Mouse (Mus musculus): ENCODE data around the gene Lactb. TPM values are rescaled to one million over a fixed set of nuclear protein-coding genes. Genes with fewer than 3 reads are reported as not detected.

Lactb gene
- polyA plus RNA-seq, 1 experiment from 2014 or later = 15.0 TPM

DNA sequence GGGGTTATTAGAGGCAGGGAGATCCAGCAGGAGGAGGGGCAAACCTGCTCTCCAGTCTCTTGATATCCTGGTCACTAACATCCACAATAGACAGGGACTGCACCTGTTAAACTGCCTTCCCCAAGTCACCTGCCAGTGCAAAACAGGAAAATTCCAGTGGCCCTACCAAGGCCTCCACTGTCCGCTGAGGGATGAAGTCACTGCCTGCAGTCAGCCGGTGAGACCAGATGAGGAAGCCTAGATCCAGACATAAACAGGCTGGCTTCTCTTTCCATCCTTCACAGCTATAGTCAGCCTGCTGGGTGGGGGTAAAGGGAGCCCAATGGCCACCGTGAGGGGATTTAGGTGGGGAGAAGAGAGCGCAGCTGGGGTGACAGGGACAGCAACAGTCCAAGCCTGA, 28.4 kb upstream of the Lactb start:
- 54% methylated on average over 4 of the region's 4 CpGs for WGBS
- Histone ChIP-seq H3K4me1 (ENCODE audit: control insufficient read depth, insufficient read depth, low read length) (no peaks in the 10 kb centered on the region), H3K4me2 (ENCODE audit: low read depth, low read length) (no peak overlapping the region), H3K27ac (ENCODE audit: low read depth, low read length) (no peak overlapping the region), H3K4me3 (ENCODE audit: low read depth, low read length) (no peak overlapping the region), H3K9me3 (ENCODE audit: control insufficient read depth, low read length) (no peaks in the 10 kb centered on the region), H3K27me3 (ENCODE audit: control insufficient read depth, insufficient read depth, low read length) (no peaks in the 10 kb centered on the region), H3K9ac (replicated peaks; ENCODE audit: low read depth, low read length) (no peak overlapping the region), H3K36me3 (ENCODE audit: control insufficient read depth, insufficient read depth, low read length) (no peaks in the 10 kb centered on the region)
- ATAC-seq (ENCODE audit: low read depth) = no peak

DNA sequence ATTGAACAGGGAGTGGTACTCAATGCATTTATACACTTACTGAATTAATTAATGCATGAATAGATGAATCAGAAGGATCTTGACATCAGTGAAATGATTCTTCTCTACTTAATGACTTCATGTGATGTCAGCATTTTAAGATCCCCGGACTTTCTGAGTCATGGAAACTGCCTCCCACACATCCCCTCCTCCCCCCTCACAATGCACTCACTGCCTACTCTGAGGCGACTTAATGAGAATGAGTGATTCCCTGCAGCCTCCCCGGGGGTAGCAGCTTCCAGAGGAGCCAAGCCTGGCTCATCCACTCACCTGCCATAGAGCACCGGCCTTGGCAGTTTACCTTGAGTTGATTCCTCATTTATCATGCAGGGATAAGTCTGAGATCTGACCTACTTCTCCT, 27.9 kb upstream of the Lactb start:
- no peak overlapping the region for H3K27ac ChIP-seq (ENCODE audit: low read depth, low read length)
- no peaks in the 10 kb centered on the region for H3K9me3 ChIP-seq (ENCODE audit: control insufficient read depth, low read length)
- no peak overlapping the region for H3K4me3 ChIP-seq (ENCODE audit: low read depth, low read length)
- ATAC-seq (ENCODE audit: low read depth) = no peak
- H3K4me2 ChIP-seq (ENCODE audit: low read depth, low read length) = no peak overlapping the region
- 34% methylated on average over 4 of the region's 4 CpGs for WGBS
- no peaks in the 10 kb centered on the region for H3K27me3 ChIP-seq (ENCODE audit: control insufficient read depth, insufficient read depth, low read length)
- no peaks in the 10 kb centered on the region for H3K36me3 ChIP-seq (ENCODE audit: control insufficient read depth, insufficient read depth, low read length)
- H3K9ac ChIP-seq (replicated peaks; ENCODE audit: low read depth, low read length) = no peak overlapping the region
- no peaks in the 10 kb centered on the region for H3K4me1 ChIP-seq (ENCODE audit: control insufficient read depth, insufficient read depth, low read length)

DNA sequence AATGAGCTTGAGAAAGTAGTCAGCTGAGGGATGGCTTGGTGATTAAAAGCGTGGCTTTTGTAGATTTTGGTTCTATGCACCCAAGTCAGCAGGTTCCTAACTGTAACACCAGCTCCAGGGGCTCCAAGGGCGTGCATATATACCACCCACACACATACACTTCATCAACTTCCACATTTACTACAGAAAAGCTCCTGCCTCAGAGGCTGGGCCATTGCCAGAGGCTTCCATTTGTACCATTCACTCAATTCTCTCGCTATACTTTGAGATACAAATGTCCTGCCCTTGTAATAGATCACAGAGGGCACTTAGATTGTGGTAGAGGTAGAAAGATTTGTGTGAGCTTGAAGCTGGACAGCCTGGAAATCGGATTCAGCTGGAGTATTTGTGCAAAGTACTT, 26.2 kb upstream of the Lactb start:
- no peaks in the 10 kb centered on the region for H3K36me3 ChIP-seq (ENCODE audit: control insufficient read depth, insufficient read depth, low read length)
- H3K27me3 ChIP-seq (ENCODE audit: control insufficient read depth, insufficient read depth, low read length) = no peaks in the 10 kb centered on the region
- H3K4me2 ChIP-seq (ENCODE audit: low read depth, low read length) = no peak overlapping the region
- H3K9ac ChIP-seq (replicated peaks; ENCODE audit: low read depth, low read length) = no peak overlapping the region
- H3K27ac ChIP-seq (ENCODE audit: low read depth, low read length) = no peak overlapping the region
- H3K4me3 ChIP-seq (ENCODE audit: low read depth, low read length) = no peak overlapping the region
- no peaks in the 10 kb centered on the region for H3K9me3 ChIP-seq (ENCODE audit: control insufficient read depth, low read length)
- H3K4me1 ChIP-seq (ENCODE audit: control insufficient read depth, insufficient read depth, low read length) = no peaks in the 10 kb centered on the region
- ATAC-seq (ENCODE audit: low read depth) = no peak
- WGBS = 78% methylated on average over 4 of the region's 4 CpGs

DNA sequence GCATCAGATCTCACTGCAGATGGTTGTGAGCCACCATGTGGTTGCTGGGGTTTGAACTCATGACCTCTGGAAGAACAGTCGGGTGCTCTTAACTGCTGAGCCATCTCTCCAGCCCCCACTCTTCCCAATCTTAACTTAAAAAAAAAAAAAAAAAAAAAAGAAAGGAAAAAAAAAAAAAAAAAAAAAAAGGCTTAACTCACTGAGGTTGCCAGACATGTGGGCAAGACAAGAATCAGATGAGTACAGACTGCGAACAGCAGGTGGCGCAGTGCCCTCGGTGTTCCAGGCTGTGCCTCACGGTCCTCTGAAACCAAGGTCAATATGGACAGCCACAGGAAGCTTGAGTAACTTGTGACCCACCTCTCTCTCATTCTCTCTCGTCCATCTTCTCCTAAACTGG, 25.8 kb upstream of the Lactb start:
- H3K4me2 ChIP-seq (ENCODE audit: low read depth, low read length) = no peak overlapping the region
- H3K27ac ChIP-seq (ENCODE audit: low read depth, low read length) = no peak overlapping the region

DNA sequence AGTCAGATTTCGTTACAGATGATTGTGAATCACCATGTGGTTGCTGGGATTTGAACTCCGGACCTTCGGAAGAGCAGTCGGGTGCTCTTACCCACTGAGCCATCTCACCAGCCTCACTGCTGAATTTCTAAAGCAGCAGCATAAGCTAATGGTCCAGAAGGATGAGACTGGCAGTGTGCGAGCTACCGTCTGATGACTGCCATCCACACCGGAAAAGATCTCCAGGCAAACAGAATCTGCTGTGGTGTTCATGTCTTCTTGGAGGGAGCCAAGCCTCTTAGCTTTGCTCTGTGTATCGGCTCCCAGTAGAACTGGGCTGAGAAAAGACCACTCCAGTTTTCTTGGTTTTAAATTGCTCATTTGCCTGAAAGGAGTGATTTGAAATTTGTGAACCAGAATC, 24.4 kb upstream of the Lactb start:
- Histone ChIP-seq H3K27me3 (ENCODE audit: control insufficient read depth, insufficient read depth, low read length) (no peaks in the 10 kb centered on the region), H3K4me2 (ENCODE audit: low read depth, low read length) (no peak overlapping the region), H3K4me3 (ENCODE audit: low read depth, low read length) (no peak overlapping the region), H3K27ac (ENCODE audit: low read depth, low read length) (no peak overlapping the region), H3K9me3 (ENCODE audit: control insufficient read depth, low read length) (no peaks in the 10 kb centered on the region), H3K36me3 (ENCODE audit: control insufficient read depth, insufficient read depth, low read length) (no peaks in the 10 kb centered on the region), H3K4me1 (ENCODE audit: control insufficient read depth, insufficient read depth, low read length) (no peaks in the 10 kb centered on the region), H3K9ac (replicated peaks; ENCODE audit: low read depth, low read length) (no peak overlapping the region)
- no peak for ATAC-seq (ENCODE audit: low read depth)
- WGBS = 88% methylated on average over 8 of the region's 8 CpGs

More for the DNA sequence above, 25.8 kb upstream of the Lactb start:
- 5% methylated on average over 6 of the region's 6 CpGs for WGBS
- Histone ChIP-seq H3K9ac (replicated peaks; ENCODE audit: low read depth, low read length) (no peak overlapping the region), H3K27me3 (ENCODE audit: control insufficient read depth, insufficient read depth, low read length) (no peaks in the 10 kb centered on the region), H3K4me1 (ENCODE audit: control insufficient read depth, insufficient read depth, low read length) (no peaks in the 10 kb centered on the region), H3K9me3 (ENCODE audit: control insufficient read depth, low read length) (no peaks in the 10 kb centered on the region), H3K36me3 (ENCODE audit: control insufficient read depth, insufficient read depth, low read length) (no peaks in the 10 kb centered on the region), H3K4me3 (ENCODE audit: low read depth, low read length) (no peak overlapping the region)
- ATAC-seq (ENCODE audit: low read depth) = no peak

DNA sequence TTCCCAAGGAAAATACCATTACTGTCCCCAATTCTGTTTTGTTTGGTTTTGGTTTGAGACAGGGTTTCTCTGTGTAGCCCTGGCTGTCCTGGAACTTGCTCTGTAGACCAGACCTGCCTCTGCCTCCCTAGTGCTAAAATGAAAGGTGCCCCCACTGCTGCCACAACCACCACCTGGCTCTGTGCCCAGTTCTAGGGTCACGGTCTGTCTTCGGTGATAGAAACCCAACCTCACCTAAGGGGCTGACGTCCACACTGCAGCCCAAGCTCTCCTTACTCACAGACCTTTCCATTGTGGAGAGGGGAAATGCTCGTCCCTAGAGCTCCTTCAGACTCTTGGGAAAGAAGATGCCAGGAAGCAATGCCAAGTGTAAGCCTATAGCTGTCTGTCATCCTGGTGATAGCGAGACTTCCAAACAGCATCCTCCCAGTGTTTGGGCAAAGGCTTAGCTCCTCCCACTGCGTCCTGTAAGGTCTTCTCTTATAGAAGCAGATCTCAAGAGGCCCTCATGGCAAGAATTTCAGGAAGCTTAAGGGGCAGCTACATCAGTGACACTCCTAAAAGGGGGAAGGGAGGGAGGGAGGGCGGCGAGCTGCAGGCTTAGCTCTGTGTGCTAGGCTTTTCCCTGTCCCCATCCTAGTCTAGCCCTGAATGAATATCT, 16.6 kb upstream of the Lactb start:
- Histone ChIP-seq H3K4me3 (ENCODE audit: low read depth, low read length) (no peak overlapping the region), H3K9me3 (ENCODE audit: control insufficient read depth, low read length) (no peaks in the 10 kb centered on the region), H3K4me2 (ENCODE audit: low read depth, low read length) (no peak overlapping the region), H3K4me1 (ENCODE audit: control insufficient read depth, insufficient read depth, low read length) (no peaks in the 10 kb centered on the region), H3K27me3 (ENCODE audit: control insufficient read depth, insufficient read depth, low read length) (no peaks in the 10 kb centered on the region), H3K9ac (replicated peaks; ENCODE audit: low read depth, low read length) (no peak overlapping the region), H3K27ac (ENCODE audit: low read depth, low read length) (no peak overlapping the region), H3K36me3 (ENCODE audit: control insufficient read depth, insufficient read depth, low read length) (no peaks in the 10 kb centered on the region)
- ATAC-seq (ENCODE audit: low read depth) = no peak
- 83% methylated on average over 8 of the region's 8 CpGs for WGBS

DNA sequence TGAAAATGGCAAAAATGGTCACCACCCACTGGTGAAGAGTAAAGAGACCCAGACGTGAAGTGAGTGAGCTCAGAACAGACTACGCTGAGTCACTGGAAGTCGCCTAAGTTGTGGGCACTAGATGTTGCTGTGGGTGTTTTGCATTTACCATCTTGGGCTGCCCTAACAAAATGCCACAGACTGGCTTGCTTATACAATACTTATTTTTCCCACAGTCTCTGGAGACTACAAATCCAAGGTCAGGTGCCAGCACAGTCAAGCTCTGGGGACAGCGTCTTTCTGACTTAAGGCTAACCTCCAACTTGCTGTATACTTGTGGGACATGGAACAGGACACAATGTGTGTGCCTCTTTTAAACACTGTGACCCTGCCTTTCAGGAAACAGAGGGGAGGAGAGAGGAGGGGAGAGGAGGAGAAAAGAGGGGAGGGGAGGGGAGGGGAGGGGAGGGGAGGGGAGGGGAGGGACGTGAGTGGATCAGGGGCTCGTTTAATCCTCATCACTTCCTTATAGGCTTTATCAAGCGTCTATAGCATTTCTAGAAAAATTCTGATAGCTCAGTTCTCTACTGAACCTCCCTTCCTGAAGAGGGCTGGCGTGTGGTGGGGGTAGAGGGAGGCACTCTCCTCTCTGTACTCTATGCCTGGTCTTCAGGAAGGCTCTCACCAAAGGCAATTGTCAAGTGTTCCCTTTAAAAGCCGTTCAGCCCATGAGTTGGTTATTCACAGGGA, 15.9 kb upstream of the Lactb start:
- Histone ChIP-seq H3K4me3 (ENCODE audit: low read depth, low read length) (no peak overlapping the region), H3K27ac (ENCODE audit: low read depth, low read length) (no peak overlapping the region), H3K9ac (replicated peaks; ENCODE audit: low read depth, low read length) (no peak overlapping the region), H3K36me3 (ENCODE audit: control insufficient read depth, insufficient read depth, low read length) (no peaks in the 10 kb centered on the region), H3K4me1 (ENCODE audit: control insufficient read depth, insufficient read depth, low read length) (no peaks in the 10 kb centered on the region), H3K9me3 (ENCODE audit: control insufficient read depth, low read length) (no peaks in the 10 kb centered on the region), H3K27me3 (ENCODE audit: control insufficient read depth, insufficient read depth, low read length) (no peaks in the 10 kb centered on the region), H3K4me2 (ENCODE audit: low read depth, low read length) (no peak overlapping the region)
- no peak for ATAC-seq (ENCODE audit: low read depth)
- 67% methylated on average over 9 of the region's 9 CpGs for WGBS

DNA sequence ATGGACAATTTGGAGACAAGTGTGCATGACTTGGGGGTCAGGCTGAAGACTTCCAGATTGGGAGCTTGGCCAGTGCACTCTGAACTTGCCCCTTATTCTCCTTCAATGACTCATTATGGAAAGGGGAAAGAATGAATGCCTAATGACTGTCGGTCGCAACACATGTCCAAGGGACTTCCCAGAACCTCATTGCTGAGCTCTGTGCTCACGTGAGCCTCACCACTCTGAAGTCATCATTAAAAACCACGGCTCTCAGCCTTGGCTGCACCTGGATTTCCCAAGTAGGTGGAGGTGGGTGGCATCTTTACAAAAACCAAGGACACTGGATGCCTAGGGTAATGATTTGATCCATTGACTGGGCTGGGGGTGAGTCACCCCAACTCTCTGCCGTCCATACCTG, 14.8 kb upstream of the Lactb start:
- WGBS = 89% methylated on average over 5 of the region's 5 CpGs
- no peaks in the 10 kb centered on the region for H3K36me3 ChIP-seq (ENCODE audit: control insufficient read depth, insufficient read depth, low read length)
- ATAC-seq (ENCODE audit: low read depth) = no peak
- no peaks in the 10 kb centered on the region for H3K27me3 ChIP-seq (ENCODE audit: control insufficient read depth, insufficient read depth, low read length)
- H3K4me1 ChIP-seq (ENCODE audit: control insufficient read depth, insufficient read depth, low read length) = no peaks in the 10 kb centered on the region
- H3K27ac ChIP-seq (ENCODE audit: low read depth, low read length) = no peak overlapping the region
- no peak overlapping the region for H3K4me3 ChIP-seq (ENCODE audit: low read depth, low read length)
- no peak overlapping the region for H3K4me2 ChIP-seq (ENCODE audit: low read depth, low read length)
- no peak overlapping the region for H3K9ac ChIP-seq (replicated peaks; ENCODE audit: low read depth, low read length)
- no peaks in the 10 kb centered on the region for H3K9me3 ChIP-seq (ENCODE audit: control insufficient read depth, low read length)

DNA sequence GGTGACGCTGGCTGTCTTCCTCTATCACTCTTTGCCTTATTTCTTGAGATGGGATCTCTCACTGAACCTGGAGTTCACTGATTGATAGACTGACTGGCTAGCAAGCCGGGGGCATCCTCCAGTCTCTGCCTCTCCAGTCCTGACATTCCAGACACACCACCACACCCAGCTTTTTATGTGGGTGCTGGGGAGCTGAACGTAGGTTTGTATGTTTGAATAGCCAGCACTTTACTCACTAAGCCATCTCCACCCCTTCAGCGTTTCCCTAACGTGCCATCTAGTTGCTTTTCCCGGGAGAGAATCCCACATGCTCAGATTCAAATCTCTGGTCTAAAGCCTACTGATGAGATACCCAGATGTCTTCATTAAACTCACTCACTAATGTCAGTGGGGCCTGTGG, 14.3 kb upstream of the Lactb start:
- Histone ChIP-seq H3K36me3 (ENCODE audit: control insufficient read depth, insufficient read depth, low read length) (no peaks in the 10 kb centered on the region), H3K4me3 (ENCODE audit: low read depth, low read length) (no peak overlapping the region), H3K27ac (ENCODE audit: low read depth, low read length) (no peak overlapping the region), H3K4me1 (ENCODE audit: control insufficient read depth, insufficient read depth, low read length) (no peaks in the 10 kb centered on the region), H3K9ac (replicated peaks; ENCODE audit: low read depth, low read length) (no peak overlapping the region), H3K9me3 (ENCODE audit: control insufficient read depth, low read length) (no peaks in the 10 kb centered on the region), H3K27me3 (ENCODE audit: control insufficient read depth, insufficient read depth, low read length) (no peaks in the 10 kb centered on the region), H3K4me2 (ENCODE audit: low read depth, low read length) (no peak overlapping the region)
- no peak for ATAC-seq (ENCODE audit: low read depth)
- 76% methylated on average over 6 of the region's 6 CpGs for WGBS

All from neural tube, embryonic 14.5 days (tissue).